Mouse (Mus musculus) heart, embryonic 11.5 days (tissue): Measurements from ENCODE around the gene Kif14. TPM values are rescaled to one million over a fixed set of nuclear protein-coding genes. Genes with fewer than 3 reads are reported as not detected.

Experiments
- ATAC-seq: fragments of 200-750 bp; cut with Nextera tagmentation; replicated peaks from 2 replicates; pipeline ENCODE4 v1.8.0; 2017; ENCODE audit warnings: moderate library complexity; ENCODE audit not compliant: insufficient number of reproducible peaks, low FRiP score, low TSS enrichment
- H3K27ac ChIP-seq: fragments of 300-500 bp; sonication (generic); 2 replicates; pipeline ENCODE4 v1.5.1; 2014; ENCODE audit warnings: mild to moderate bottlenecking, low read depth, low read length
- H3K27me3 ChIP-seq: fragments of 300-500 bp; sonication (generic); 2 replicates; pipeline ENCODE4 v1.6.1; 2014; ENCODE audit warnings: mild to moderate bottlenecking, low read length, mixed read lengths; ENCODE audit not compliant: control insufficient read depth, insufficient read depth
- H3K36me3 ChIP-seq: fragments of 300-500 bp; sonication (generic); 2 replicates; pipeline ENCODE4 v1.6.1; 2014; ENCODE audit warnings: mild to moderate bottlenecking, low read length, moderate library complexity, mixed read lengths; ENCODE audit not compliant: control insufficient read depth, insufficient read depth
- H3K4me1 ChIP-seq: fragments of 300-500 bp; sonication (generic); 2 replicates; pipeline ENCODE4 v1.6.1; 2014; ENCODE audit warnings: low read length; ENCODE audit not compliant: control insufficient read depth, insufficient read depth
- H3K4me2 ChIP-seq: fragments of 300-500 bp; sonication (generic); 2 replicates; pipeline ENCODE4 v1.6.1; 2014; ENCODE audit warnings: mild to moderate bottlenecking, moderate library complexity
- H3K4me3 ChIP-seq: fragments of 300-500 bp; sonication (generic); 2 replicates; pipeline ENCODE4 v1.5.1; 2014; ENCODE audit warnings: low read depth, low read length
- H3K9ac ChIP-seq: fragments of 300-500 bp; sonication (generic); 2 replicates; pipeline ENCODE4 v1.6.1; 2014; ENCODE audit warnings: mild to moderate bottlenecking, low read depth, low read length, moderate library complexity
- H3K9me3 ChIP-seq: fragments of 300-500 bp; sonication (generic); replicated peaks from 2 replicates; pipeline ENCODE4 v1.6.1; 2016; ENCODE audit warnings: low read length; ENCODE audit not compliant: control insufficient read depth
- WGBS: fragments of 180-500 bp; shearing (Covaris S2); extraction: QIAGEN DNeasy Blood & Tissue Kit; methylation state at CpG from one replicate; pipeline ENCODE4 v1.1.7; 2014; ENCODE audit not compliant: insufficient replicate concordance; 5-methylcytosine and 5-hydroxymethylcytosine counted together
- polyA plus RNA-seq: library from polyadenylated mRNA; unstranded; fragments of >200 nt; fragmentation: Nextera tagmentation; extraction: Ambion mirVana; gene quantifications from 2 replicates; pipeline ENCODE4 v1.2.1, GENCODE M21; 2014

Gene Kif14
- polyA plus RNA-seq = 5.1 and 6.9 TPM in 2 replicates

DNA sequence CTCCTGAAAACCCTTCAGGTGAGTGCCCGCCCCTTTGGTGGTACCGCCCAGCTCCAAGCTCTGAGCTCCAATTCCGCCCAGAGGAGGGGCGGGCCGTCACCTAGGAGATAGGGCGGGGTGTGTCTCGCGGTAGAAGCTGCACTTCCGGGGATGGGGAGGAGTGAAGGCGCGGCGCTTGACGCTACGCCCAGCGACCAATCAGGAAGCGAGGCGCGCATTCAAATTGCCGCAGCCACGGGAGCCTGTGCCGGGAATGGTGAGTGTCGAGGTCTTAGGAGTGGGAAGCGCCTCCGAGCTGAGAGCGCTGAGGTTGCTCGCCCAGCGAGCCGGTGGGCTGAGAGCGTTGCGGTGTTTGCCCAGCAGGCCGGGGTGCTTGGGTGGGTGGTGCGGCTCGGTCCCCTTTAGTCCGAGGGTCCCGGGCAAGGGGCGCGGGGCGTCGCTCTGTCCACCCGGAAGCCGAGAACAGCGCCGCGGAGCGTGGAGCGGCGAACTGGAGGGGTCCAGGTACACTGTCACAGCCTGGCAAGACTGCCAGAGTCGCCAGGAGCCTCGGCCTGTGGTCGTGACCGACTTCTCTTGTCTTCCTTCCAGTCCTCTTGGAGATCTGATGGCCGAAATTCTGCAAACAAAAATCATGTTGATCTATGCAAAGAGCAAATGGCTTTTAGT, at the start of gene Kif14:
Gene Kif14 (plus strand): TSS at position 201 of the 669 bp plus-strand sequence.
- Histone ChIP-seq H3K4me2 (peak within 1 kb of the TSS; percentile 82), H3K27ac (0 out of 2 replicates have a peak within 1 kb of the TSS, but pooled peaks have one; percentile 24), H3K36me3 (no peaks in the 10 kb centered on the region), H3K4me1 (peaks cover 8% of the 10 kb centered on the region), H3K27me3 (no peaks in the 10 kb centered on the region), H3K9me3 (no peaks in the 10 kb centered on the region), H3K9ac (peak within 1 kb of the TSS; percentile 79), H3K4me3 (peak within 1 kb of the TSS; percentile 66)
- ATAC-seq = peak; percentile 99
- under 1% methylated on average over 52 of the region's 52 CpGs for WGBS

DNA sequence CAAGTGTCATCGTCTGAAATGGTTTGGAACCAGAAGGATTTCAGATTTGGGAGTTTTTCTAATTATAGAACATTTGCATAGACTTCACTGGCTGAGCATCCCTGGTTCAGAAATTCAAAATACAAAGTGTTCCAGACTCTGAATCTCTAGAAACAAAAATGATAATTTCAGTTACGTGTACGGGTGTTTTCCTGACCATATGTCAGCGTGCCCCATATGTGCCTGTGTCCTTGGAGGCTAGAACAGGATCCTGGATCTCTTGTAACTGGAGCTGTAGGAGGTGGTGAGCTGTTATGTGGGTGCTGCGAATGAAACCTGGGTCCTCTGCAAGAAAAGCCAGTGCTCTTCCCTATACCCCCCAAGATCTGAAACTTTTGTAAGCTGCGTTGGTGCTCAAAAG, 47.8 kb upstream of the Kif14 start:
- H3K27me3 ChIP-seq = no peaks in the 10 kb centered on the region
- H3K4me2 ChIP-seq = no peak overlapping the region
- no peak for ATAC-seq
- no peak overlapping the region for H3K27ac ChIP-seq
- H3K9ac ChIP-seq = no peak overlapping the region
- H3K36me3 ChIP-seq = peaks cover 10% of the 10 kb centered on the region
- H3K4me1 ChIP-seq = no peaks in the 10 kb centered on the region; the same call in none of the 2 replicates
- no peaks in the 10 kb centered on the region for H3K9me3 ChIP-seq
- WGBS = 92% methylated on average over 6 of the region's 6 CpGs
- H3K4me3 ChIP-seq = no peak overlapping the region

DNA sequence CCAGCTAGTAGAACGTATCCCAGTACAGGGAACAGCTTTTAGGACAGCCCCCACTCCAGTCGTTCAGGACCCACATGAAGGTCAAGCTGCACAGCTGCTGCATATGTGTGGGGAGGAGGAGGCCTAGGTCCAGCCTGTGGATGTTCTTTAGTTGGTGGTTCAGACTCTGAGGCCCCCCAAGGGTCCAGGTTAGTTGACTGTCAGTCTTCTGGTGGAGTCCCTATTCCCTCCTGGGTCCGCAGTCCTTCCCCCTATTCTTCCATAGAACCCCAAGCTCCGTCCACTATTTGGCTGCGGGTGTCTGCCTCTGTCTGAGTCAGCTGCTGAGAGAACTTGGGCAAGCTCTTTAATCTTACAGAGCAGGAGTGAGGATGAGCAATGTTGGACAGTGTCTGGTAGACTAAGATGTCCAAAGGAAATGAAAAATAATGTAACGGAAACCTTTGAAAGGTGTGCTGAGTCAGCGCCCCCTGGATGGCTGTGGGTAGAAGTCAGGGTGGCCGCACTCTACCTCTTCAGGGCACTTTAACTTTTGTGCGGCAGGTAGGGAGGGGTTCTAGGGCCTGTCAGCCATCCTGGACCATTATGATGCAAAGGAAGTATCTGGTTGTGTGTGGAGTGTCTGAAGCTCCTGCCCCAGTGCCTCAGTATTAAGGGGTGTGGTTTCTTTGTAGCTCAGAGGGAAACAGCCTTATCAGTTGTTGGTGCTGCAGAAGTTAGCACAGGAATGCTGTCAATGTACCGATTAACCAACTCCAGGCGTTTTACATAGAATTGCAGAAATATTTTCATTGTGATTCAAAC, 38.8 kb upstream of the Kif14 start:
- Histone ChIP-seq H3K27me3 (no peaks in the 10 kb centered on the region), H3K4me1 (no peaks in the 10 kb centered on the region; the same call in 1 of the 2 replicates), H3K9me3 (no peaks in the 10 kb centered on the region), H3K4me3 (no peak overlapping the region), H3K36me3 (no peaks in the 10 kb centered on the region), H3K9ac (no peak overlapping the region), H3K4me2 (no peak overlapping the region), H3K27ac (no peak overlapping the region)
- ATAC-seq = peak; percentile 67
- 59% methylated on average over 11 of the region's 11 CpGs for WGBS

DNA sequence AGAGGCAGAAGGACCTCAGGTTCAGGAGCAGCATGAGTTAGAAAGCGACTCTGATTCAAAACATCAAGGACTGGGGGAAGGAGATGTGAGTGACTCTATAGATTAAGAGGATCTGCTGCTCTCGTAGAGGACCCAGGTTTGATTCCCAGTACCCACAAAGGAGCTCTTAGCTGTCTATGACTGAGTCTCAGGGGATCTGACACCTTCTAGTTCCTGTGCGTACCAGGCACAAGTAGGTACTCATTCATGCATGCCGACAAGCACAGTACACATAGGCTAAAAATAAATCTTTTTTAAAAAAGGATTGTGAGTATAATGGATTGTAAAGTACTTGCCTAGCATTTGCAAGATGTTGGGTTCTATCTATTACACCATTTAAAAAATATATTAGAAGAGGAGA, 37.2 kb upstream of the Kif14 start:
- no peak overlapping the region for H3K4me3 ChIP-seq
- 74% methylated on average over 4 of the region's 4 CpGs for WGBS
- H3K9me3 ChIP-seq = no peaks in the 10 kb centered on the region
- no peak overlapping the region for H3K9ac ChIP-seq
- H3K4me2 ChIP-seq = no peak overlapping the region
- no peaks in the 10 kb centered on the region for H3K36me3 ChIP-seq
- ATAC-seq = no peak
- no peaks in the 10 kb centered on the region; the same call in 1 of the 2 replicates for H3K4me1 ChIP-seq
- H3K27ac ChIP-seq = no peak overlapping the region
- no peaks in the 10 kb centered on the region for H3K27me3 ChIP-seq

DNA sequence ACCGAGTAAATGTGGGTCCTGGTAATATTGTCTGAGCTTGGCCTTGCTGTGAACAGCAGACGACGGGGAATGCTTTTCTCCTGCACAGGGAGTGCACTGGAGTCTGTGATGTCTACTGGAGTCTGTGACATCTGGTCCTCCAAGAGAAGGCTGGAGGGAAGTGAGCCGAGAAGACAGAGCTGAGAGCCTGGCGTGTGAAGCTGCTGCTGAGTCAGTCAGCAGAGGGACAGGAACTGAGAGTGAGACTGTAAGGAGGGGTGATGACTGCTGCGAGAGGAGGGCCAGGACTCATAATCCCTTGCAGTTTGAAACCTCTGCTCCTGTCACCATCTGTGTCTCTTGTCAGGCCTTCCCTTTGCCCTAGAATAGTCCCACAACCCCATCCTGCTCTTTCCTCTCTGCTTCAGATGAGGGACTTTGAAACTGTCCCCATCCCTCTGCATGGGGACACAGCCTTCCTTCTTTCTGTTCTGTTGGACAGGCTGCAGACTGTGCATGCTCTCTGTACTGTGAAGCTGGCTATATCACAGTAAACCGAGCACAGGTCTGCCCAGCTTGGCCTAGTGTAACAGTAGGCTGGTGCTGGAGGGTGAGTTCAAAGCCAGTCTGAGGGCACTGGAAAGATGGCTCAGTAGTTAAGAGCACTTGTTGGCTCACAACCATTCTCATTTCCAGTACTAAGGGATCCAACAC, 35.9 kb upstream of the Kif14 start:
- Histone ChIP-seq H3K36me3 (no peaks in the 10 kb centered on the region), H3K27ac (no peak overlapping the region), H3K4me3 (no peak overlapping the region), H3K4me2 (no peak overlapping the region), H3K9ac (no peak overlapping the region), H3K9me3 (no peaks in the 10 kb centered on the region), H3K4me1 (no peaks in the 10 kb centered on the region; the same call in 1 of the 2 replicates), H3K27me3 (no peaks in the 10 kb centered on the region)
- no peak for ATAC-seq
- WGBS = 54% methylated on average over 7 of the region's 7 CpGs

DNA sequence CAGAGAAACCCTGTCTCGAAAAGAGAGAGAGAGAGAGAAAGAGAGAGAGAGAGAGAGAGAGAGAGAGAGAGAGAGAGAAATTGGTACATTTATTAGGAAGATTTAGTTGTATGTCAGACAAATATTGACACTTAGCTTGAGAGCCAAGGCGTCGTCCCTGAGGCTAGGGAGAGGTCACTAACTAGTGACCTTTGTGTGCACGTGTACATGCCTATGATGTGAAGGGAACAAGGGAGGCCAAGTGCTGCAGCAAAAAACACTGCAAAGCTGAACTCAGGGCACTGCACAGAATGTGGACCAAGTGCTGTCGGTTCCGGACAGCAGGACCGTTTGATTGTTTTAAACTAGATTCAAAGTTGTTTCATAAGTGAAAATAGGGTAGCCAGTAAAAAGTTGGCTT, 25.4 kb upstream of the Kif14 start:
- Histone ChIP-seq H3K4me2 (no peak overlapping the region), H3K4me1 (no peaks in the 10 kb centered on the region), H3K9me3 (no peaks in the 10 kb centered on the region), H3K9ac (no peak overlapping the region), H3K36me3 (no peaks in the 10 kb centered on the region), H3K4me3 (no peak overlapping the region), H3K27ac (no peak overlapping the region), H3K27me3 (no peaks in the 10 kb centered on the region)
- no peak for ATAC-seq
- WGBS = 81% methylated on average over 7 of the region's 7 CpGs

DNA sequence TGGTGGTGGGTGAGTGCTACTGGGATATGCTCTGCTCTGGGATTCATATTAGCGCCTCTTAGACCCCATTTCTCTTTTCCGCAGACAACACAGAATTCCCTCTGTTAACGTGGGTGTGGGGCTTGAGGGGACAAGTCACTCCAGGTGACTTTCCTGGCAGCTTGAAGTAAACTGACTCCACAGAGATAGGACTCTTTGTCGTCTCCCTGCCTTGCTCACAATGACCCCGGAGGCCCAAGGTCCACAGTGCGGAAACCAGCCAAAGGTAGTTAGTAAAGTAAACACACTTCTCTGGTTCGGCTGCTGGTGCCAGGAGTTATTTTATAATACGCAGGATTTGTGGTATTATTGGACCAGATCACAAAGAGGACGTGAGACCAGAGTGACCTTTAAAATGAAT, 23.3 kb upstream of the Kif14 start:
- Histone ChIP-seq H3K36me3 (no peaks in the 10 kb centered on the region), H3K4me2 (no peak overlapping the region), H3K9ac (no peak overlapping the region), H3K27ac (no peak overlapping the region), H3K4me3 (no peak overlapping the region), H3K9me3 (no peaks in the 10 kb centered on the region), H3K4me1 (no peaks in the 10 kb centered on the region), H3K27me3 (no peaks in the 10 kb centered on the region)
- ATAC-seq = no peak
- WGBS = 73% methylated on average over 9 of the region's 9 CpGs

DNA sequence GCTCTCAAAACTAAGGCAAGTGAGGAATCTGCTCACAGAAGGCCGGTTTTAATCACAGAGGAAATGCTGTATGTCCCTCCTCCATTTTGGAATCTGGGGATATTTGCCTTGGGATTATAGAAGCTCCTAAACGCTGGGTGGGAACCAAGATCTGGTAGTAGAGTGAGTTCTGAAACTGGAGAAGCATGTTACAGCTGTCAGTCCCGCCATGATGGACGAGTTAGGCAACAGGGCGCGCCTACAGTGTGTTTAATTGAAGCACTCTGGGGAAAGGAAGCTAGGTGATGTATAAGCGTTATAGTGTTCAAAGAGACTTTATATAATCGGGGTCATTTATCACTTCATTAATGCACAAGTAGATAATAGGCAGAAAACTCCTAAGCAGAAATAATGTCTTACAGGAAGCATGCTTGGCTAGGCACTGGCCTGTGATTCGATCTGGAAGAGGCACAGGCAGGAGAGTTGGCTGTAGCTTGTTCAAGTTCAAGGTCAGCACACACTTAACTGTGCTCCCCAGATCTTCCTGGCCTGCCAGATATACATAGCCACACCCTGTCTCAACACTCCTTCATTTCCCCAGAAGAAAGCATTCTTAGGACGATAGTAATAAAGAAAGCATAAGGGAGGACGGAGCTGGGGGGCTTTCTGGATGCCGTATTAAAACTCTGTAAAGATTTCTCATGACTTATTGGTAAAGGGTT, 21.4 kb upstream of the Kif14 start:
- ATAC-seq = no peak
- H3K4me1 ChIP-seq = no peaks in the 10 kb centered on the region
- 76% methylated on average over 12 of the region's 12 CpGs for WGBS
- H3K27me3 ChIP-seq = no peaks in the 10 kb centered on the region
- no peak overlapping the region for H3K9ac ChIP-seq
- no peaks in the 10 kb centered on the region for H3K36me3 ChIP-seq
- no peak overlapping the region for H3K27ac ChIP-seq
- no peak overlapping the region for H3K4me2 ChIP-seq
- no peaks in the 10 kb centered on the region for H3K9me3 ChIP-seq
- H3K4me3 ChIP-seq = no peak overlapping the region
